Comparison of ENCODE assay signal across 29 mouse cellular contexts in the genomic region with DNA sequence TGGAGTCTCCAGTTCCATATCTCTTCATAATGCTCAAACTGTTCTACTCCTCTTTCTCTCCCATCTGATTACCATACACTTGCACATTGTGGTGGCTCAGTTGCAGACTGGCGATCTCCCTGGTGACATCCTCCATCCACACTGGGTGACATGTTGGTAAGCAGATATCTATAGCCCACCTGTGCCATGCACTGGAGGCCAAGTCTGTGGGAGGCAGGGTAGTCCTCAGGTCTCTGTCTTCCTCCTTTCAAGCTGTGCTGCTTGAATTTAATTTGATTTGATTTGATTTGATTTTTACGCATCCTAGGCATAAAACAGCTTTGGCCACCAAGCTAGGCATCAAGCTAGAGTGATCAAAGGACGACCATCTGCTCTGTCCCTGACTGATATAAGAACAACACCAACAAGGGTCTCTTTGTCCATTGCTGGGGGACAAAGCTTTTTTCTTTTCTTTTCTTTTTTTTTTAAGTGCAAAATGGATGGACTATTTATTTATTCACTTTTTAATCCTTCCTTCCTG. TPM values are rescaled to one million over a fixed set of nuclear protein-coding genes. Genes with fewer than 3 reads are reported as not detected.
DNase-seq lines count a peak whose midpoint lies in the region; ATAC-seq and TF ChIP-seq lines count a peak whose summit lies in the region.
"Had no signal": no experiment of that assay in that cellular context is flagged by ENCODE, and none has a peak within 500 bp of the region (broad histone marks: within the 10 kb centered on the region; RNA-seq: fewer than 3 reads in every experiment).

No protein-coding gene starts in this region.

- H3K4me3 ChIP-seq in forebrain, postnatal 0 days (ENCODE audit: low read depth, low read length) = no peak overlapping the region
- H3K4me3 ChIP-seq in forebrain, embryonic 11.5 days (ENCODE audit: low read depth, low read length) = no peak overlapping the region
- H3K4me3 ChIP-seq in hindbrain, postnatal 0 days (ENCODE audit: low read length) = no peak overlapping the region
- no peak overlapping the region for H3K4me3 ChIP-seq in hindbrain, embryonic 12.5 days
- H3K4me3 ChIP-seq in midbrain, postnatal 0 days (ENCODE audit: low read depth, low read length) = no peak overlapping the region
- no peak overlapping the region for H3K4me3 ChIP-seq in midbrain, embryonic 16.5 days (ENCODE audit: low read depth, low read length)
- H3K4me3 ChIP-seq: embryonic facial prominence, embryonic 12.5 days; embryonic facial prominence, embryonic 15.5 days; forebrain, embryonic 13.5 days; gastrocnemius, adult 2 months; heart, embryonic 13.5 days; hindbrain, embryonic 13.5 days had no signal

- peak; percentile 31 to 49 for DNase-seq in cerebellum, postnatal 14 days
- no peak for DNase-seq in cerebellum, adult 11-12 months
- DNase-seq in forebrain, postnatal 0 days = no peak
- no peak for DNase-seq in forebrain, embryonic 11.5 days (ENCODE audit: low spot score)
- peak; percentile 40 for DNase-seq in hindbrain, postnatal 0 days (ENCODE audit: low spot score)
- DNase-seq in midbrain, postnatal 0 days (ENCODE audit: low spot score) = peak; percentile 59
- DNase-seq: adrenal gland, postnatal 10 days; adrenal gland, postnatal 36 days; B cell, adult 2 months; cerebellum, adult 2 months; cerebellum, postnatal 25 days; gastrocnemius, adult 2 months; gastrocnemius, postnatal 14 days; heart, adult 11 months; heart, postnatal 14 days; heart, postnatal 4 days; kidney, adult 2 months had no signal

- no peaks in the 10 kb centered on the region for H3K4me1 ChIP-seq in forebrain, postnatal 0 days (ENCODE audit: insufficient read depth)
- H3K4me1 ChIP-seq in forebrain, embryonic 11.5 days (replicated peaks; ENCODE audit: control insufficient read depth, insufficient read depth, low read length) = no peaks in the 10 kb centered on the region
- no peaks in the 10 kb centered on the region for H3K4me1 ChIP-seq in hindbrain, postnatal 0 days (ENCODE audit: insufficient read depth, low read length)
- 0 out of 2 replicates have a peak, but pooled peaks cover 3% of the 10 kb centered on the region for H3K4me1 ChIP-seq in hindbrain, embryonic 12.5 days
- H3K4me1 ChIP-seq in midbrain, postnatal 0 days (ENCODE audit: insufficient read depth, low read length) = no peaks in the 10 kb centered on the region
- H3K4me1 ChIP-seq in midbrain, embryonic 16.5 days (ENCODE audit: control insufficient read depth, insufficient read depth, low read length) = no peaks in the 10 kb centered on the region; the same call in 1 of the 2 replicates
- H3K4me1 ChIP-seq: embryonic facial prominence, embryonic 12.5 days; hindbrain, embryonic 13.5 days had no signal

- no peak for TF ChIP-seq CTCF in forebrain, postnatal 0 days (IDR thresholded peaks at IDR 0.05; ENCODE audit: low read depth)
- no peak for TF ChIP-seq CTCF in hindbrain, postnatal 0 days (IDR thresholded peaks at IDR 0.05; ENCODE audit: low read depth)
- TF ChIP-seq CTCF in midbrain, postnatal 0 days (IDR thresholded peaks at IDR 0.05) = no peak

- H3K27ac ChIP-seq in forebrain, postnatal 0 days (ENCODE audit: low read depth, low read length) = no peak overlapping the region
- H3K27ac ChIP-seq in forebrain, embryonic 11.5 days (ENCODE audit: low read depth, low read length) = no peak overlapping the region
- H3K27ac ChIP-seq in hindbrain, postnatal 0 days = 0 out of 2 replicates have a peak overlapping the region, but pooled peaks have one; percentile 17
- H3K27ac ChIP-seq in hindbrain, embryonic 12.5 days = no peak overlapping the region
- no peak overlapping the region for H3K27ac ChIP-seq in midbrain, postnatal 0 days (ENCODE audit: low read depth, low read length)
- no peak overlapping the region for H3K27ac ChIP-seq in midbrain, embryonic 16.5 days (ENCODE audit: low read length)
- H3K27ac ChIP-seq: embryonic facial prominence, embryonic 12.5 days; embryonic facial prominence, embryonic 15.5 days; forebrain, embryonic 13.5 days; gastrocnemius, adult 2 months; heart, embryonic 13.5 days; hindbrain, embryonic 13.5 days had no signal

- peak; percentile 32 for ATAC-seq in forebrain, postnatal 0 days
- ATAC-seq in forebrain, embryonic 11.5 days (replicated peaks; ENCODE audit: low FRiP score) = no peak
- ATAC-seq in hindbrain, postnatal 0 days = peak; percentile 66
- no peak for ATAC-seq in hindbrain, embryonic 12.5 days (ENCODE audit: low FRiP score)
- no peak for ATAC-seq in midbrain, postnatal 0 days (ENCODE audit: low FRiP score)
- no peak for ATAC-seq in midbrain, embryonic 16.5 days
- ATAC-seq: forebrain, embryonic 13.5 days; intestine, postnatal 0 days; Patski had no signal

- no peaks in the 10 kb centered on the region for H3K9me3 ChIP-seq in forebrain, postnatal 0 days (ENCODE audit: low read length)
- H3K9me3 ChIP-seq in forebrain, embryonic 11.5 days (ENCODE audit: control insufficient read depth, low read length) = no peaks in the 10 kb centered on the region
- H3K9me3 ChIP-seq in hindbrain, postnatal 0 days (ENCODE audit: low read length) = no peaks in the 10 kb centered on the region
- no peaks in the 10 kb centered on the region for H3K9me3 ChIP-seq in hindbrain, embryonic 12.5 days (replicated peaks)
- H3K9me3 ChIP-seq in midbrain, postnatal 0 days (ENCODE audit: low read length) = no peaks in the 10 kb centered on the region
- H3K9me3 ChIP-seq in midbrain, embryonic 16.5 days (replicated peaks; ENCODE audit: control insufficient read depth, low read length, poor library complexity, severe bottlenecking) = no peaks in the 10 kb centered on the region
- H3K9me3 ChIP-seq: embryonic facial prominence, embryonic 12.5 days; embryonic facial prominence, embryonic 15.5 days; forebrain, embryonic 13.5 days; G1E; heart, embryonic 13.5 days; hindbrain, embryonic 13.5 days had no signal

- 59% methylated on average over 3 of the region's 3 CpGs for WGBS in forebrain, postnatal 0 days
- WGBS in forebrain, embryonic 11.5 days = 81% methylated on average over 3 of the region's 3 CpGs
- WGBS in hindbrain, postnatal 0 days = 64% methylated on average over 3 of the region's 3 CpGs
- WGBS in hindbrain, embryonic 12.5 days = 87% methylated on average over 3 of the region's 3 CpGs
- WGBS in midbrain, postnatal 0 days = 73% methylated on average over 3 of the region's 3 CpGs
- 68% methylated on average over 3 of the region's 3 CpGs for WGBS in midbrain, embryonic 16.5 days

- no peak overlapping the region for H3K9ac ChIP-seq in forebrain, postnatal 0 days
- H3K9ac ChIP-seq in forebrain, embryonic 11.5 days (ENCODE audit: low read length) = no peak overlapping the region
- no peak overlapping the region for H3K9ac ChIP-seq in hindbrain, postnatal 0 days (replicated peaks; ENCODE audit: low read length)
- no peak overlapping the region for H3K9ac ChIP-seq in hindbrain, embryonic 12.5 days
- no peak overlapping the region for H3K9ac ChIP-seq in midbrain, postnatal 0 days (replicated peaks; ENCODE audit: low read length, poor library complexity, severe bottlenecking)
- no peak overlapping the region for H3K9ac ChIP-seq in midbrain, embryonic 16.5 days (ENCODE audit: low read depth, low read length)
- H3K9ac ChIP-seq: embryonic facial prominence, embryonic 12.5 days; embryonic facial prominence, embryonic 15.5 days; forebrain, embryonic 13.5 days; heart, embryonic 13.5 days; hindbrain, embryonic 13.5 days had no signal

- H3K36me3 ChIP-seq in forebrain, postnatal 0 days (ENCODE audit: insufficient read depth) = no peaks in the 10 kb centered on the region
- H3K36me3 ChIP-seq in forebrain, embryonic 11.5 days (ENCODE audit: control insufficient read depth, insufficient read depth, low read length) = no peaks in the 10 kb centered on the region
- no peaks in the 10 kb centered on the region for H3K36me3 ChIP-seq in hindbrain, postnatal 0 days (ENCODE audit: insufficient read depth, low read length)
- no peaks in the 10 kb centered on the region for H3K36me3 ChIP-seq in hindbrain, embryonic 12.5 days
- no peaks in the 10 kb centered on the region for H3K36me3 ChIP-seq in midbrain, postnatal 0 days (ENCODE audit: insufficient read depth, low read length)
- no peaks in the 10 kb centered on the region for H3K36me3 ChIP-seq in midbrain, embryonic 16.5 days (ENCODE audit: control insufficient read depth, insufficient read depth, low read length)
- H3K36me3 ChIP-seq: embryonic facial prominence, embryonic 12.5 days; embryonic facial prominence, embryonic 15.5 days; G1E; heart, embryonic 13.5 days; hindbrain, embryonic 13.5 days had no signal

- H3K27me3 ChIP-seq in forebrain, postnatal 0 days (ENCODE audit: insufficient read depth, low read length) = no peaks in the 10 kb centered on the region
- H3K27me3 ChIP-seq in forebrain, embryonic 11.5 days (ENCODE audit: control insufficient read depth, insufficient read depth, low read length) = no peaks in the 10 kb centered on the region
- no peaks in the 10 kb centered on the region for H3K27me3 ChIP-seq in hindbrain, postnatal 0 days (ENCODE audit: insufficient read depth, low read length)
- no peaks in the 10 kb centered on the region for H3K27me3 ChIP-seq in hindbrain, embryonic 12.5 days
- H3K27me3 ChIP-seq in midbrain, postnatal 0 days (ENCODE audit: insufficient read depth, low read length) = no peaks in the 10 kb centered on the region
- no peaks in the 10 kb centered on the region for H3K27me3 ChIP-seq in midbrain, embryonic 16.5 days (ENCODE audit: control insufficient read depth, insufficient read depth, low read depth, low read length)
- H3K27me3 ChIP-seq: CH12.LX; embryonic facial prominence, embryonic 12.5 days; embryonic facial prominence, embryonic 15.5 days; forebrain, embryonic 13.5 days; heart, embryonic 13.5 days; hindbrain, embryonic 13.5 days; Patski had no signal

- H3K4me2 ChIP-seq in forebrain, postnatal 0 days (ENCODE audit: low read depth) = no peak overlapping the region
- H3K4me2 ChIP-seq in forebrain, embryonic 11.5 days (ENCODE audit: low read depth, low read length, severe bottlenecking) = no peak overlapping the region
- no peak overlapping the region for H3K4me2 ChIP-seq in hindbrain, postnatal 0 days (ENCODE audit: low read depth, low read length)
- H3K4me2 ChIP-seq in hindbrain, embryonic 12.5 days (replicated peaks) = no peak overlapping the region
- no peak overlapping the region for H3K4me2 ChIP-seq in midbrain, postnatal 0 days (ENCODE audit: low read depth, low read length, poor library complexity, severe bottlenecking)
- H3K4me2 ChIP-seq in midbrain, embryonic 16.5 days (ENCODE audit: low read length) = no peak overlapping the region
- H3K4me2 ChIP-seq: embryonic facial prominence, embryonic 12.5 days; embryonic facial prominence, embryonic 15.5 days; forebrain, embryonic 13.5 days; heart, embryonic 13.5 days; hindbrain, embryonic 13.5 days had no signal

RNA-seq across cellular contexts. Expression of gene Lrrc55, which starts 30.9 kb away (rescaled TPM):
- total RNA-seq in forebrain, postnatal 0 days (2014; rRNA removed) = 31.5 and 36.7 TPM in 2 replicates
- polyA plus RNA-seq in forebrain, postnatal 0 days (2015; fragmentation: Nextera tagmentation; extraction: Ambion mirVana) = 11.2 and 14.6 TPM in 2 replicates
- 0.81 and 0.87 TPM in 2 replicates for polyA plus RNA-seq in forebrain, embryonic 11.5 days (2014; fragmentation: Nextera tagmentation; extraction: Ambion mirVana)
- total RNA-seq in hindbrain, postnatal 0 days (2014; rRNA removed) = 27.3 and 33.7 TPM in 2 replicates
- polyA plus RNA-seq in hindbrain, postnatal 0 days (2015; fragmentation: Nextera tagmentation; extraction: Ambion mirVana) = 9.0 and 9.7 TPM in 2 replicates
- 3.1 TPM in 2 replicates for polyA plus RNA-seq in hindbrain, embryonic 12.5 days (2016; fragmentation: Nextera tagmentation; extraction: Ambion mirVana)
- total RNA-seq in midbrain, postnatal 0 days (2014; rRNA removed) = 29.6 and 32.3 TPM in 2 replicates
- 10.9 and 11.5 TPM in 2 replicates for polyA plus RNA-seq in midbrain, postnatal 0 days (2015; fragmentation: Nextera tagmentation; extraction: Ambion mirVana)
- polyA plus RNA-seq in midbrain, embryonic 16.5 days (2015; fragmentation: Nextera tagmentation; extraction: Ambion mirVana) = 15.2 and 15.8 TPM in 2 replicates
- total RNA-seq: CH12.LX; common myeloid progenitor, adult 5-6 weeks had no signal
- polyA plus RNA-seq: G1E had no signal

Comparison
In these comparisons a context has a peak if more than half of its experiments do, and no peak if none do; other contexts are left out.
1. DNase-seq: peak in cerebellum, postnatal 14 days (2 of 2), hindbrain, postnatal 0 days (single experiment) and midbrain, postnatal 0 days (single experiment); none in cerebellum, adult 11-12 months (single experiment), forebrain, postnatal 0 days (single experiment) and forebrain, embryonic 11.5 days (single experiment).
2. ATAC-seq: peak in forebrain, postnatal 0 days (single experiment) and hindbrain, postnatal 0 days (single experiment); none in forebrain, embryonic 11.5 days (single experiment), hindbrain, embryonic 12.5 days (single experiment), midbrain, postnatal 0 days (single experiment) and midbrain, embryonic 16.5 days (single experiment).